Mouse (Mus musculus) cortical plate, adult 2 months (tissue): Measurements from ENCODE around the gene Sik2.

Experiments used
- CTCF ChIP-seq: fragments of 200-500 bp; IDR thresholded peaks from 2 replicates; pipeline ENCODE4 v1.5.1; 2011; ENCODE audit warnings: mild to moderate bottlenecking, control low read depth, low read length; ENCODE audit not compliant: insufficient read depth; ENCODE audit errors: extremely low read depth
- POLR2A ChIP-seq: fragments of 200-500 bp; IDR thresholded peaks from 2 replicates; pipeline ENCODE4 v1.6.1; 2011; ENCODE audit warnings: mild to moderate bottlenecking, low read length, control low read depth; ENCODE audit not compliant: insufficient read depth; ENCODE audit errors: extremely low read depth

DNA sequence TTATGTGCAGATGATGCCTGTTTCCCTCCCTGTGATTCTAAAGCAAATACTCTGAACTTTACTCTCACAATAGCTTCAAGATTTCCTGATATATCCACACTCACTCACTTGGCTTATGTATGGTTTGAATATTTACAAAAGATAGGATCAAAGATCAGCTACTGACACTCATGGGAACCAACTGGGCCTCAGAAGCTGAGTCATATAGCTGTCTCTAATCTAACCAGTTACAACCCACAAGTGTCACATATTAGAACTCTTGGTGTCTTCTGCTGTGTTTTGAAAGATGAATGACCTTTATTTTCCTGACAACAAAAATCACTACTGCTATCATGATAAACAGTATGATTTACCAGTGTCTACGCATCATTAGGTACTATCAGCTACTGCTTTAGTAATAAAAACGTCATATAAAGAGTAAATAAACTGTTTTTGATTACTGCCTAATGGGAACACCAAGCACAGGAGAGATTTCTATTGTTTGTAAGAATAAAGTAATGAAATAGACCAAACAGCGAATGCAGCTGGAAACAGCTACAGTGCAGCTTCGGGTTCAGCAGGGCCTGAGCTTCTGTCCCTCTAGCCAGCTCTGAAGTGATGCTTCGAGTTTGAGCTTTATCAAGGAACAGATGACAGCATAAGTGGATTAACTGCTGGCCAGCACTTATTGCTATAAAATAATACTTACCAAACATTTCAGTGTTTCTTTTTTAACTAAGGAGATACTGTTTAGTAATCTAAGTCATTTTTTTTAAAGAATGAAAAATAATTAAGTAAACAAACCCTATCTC, 86.3 kb downstream of the Sik2 start:
- TF ChIP-seq POLR2A (no peak), CTCF (no peak)
